Mouse (Mus musculus): ENCODE results near the gene Mbd3l2.
"Not testable (repeated sequence)": the region's sequence is repeated elsewhere in the genome, so short reads cannot be mapped to it uniquely, and the experiment has no call there.

Mbd3l2 gene

DNA sequence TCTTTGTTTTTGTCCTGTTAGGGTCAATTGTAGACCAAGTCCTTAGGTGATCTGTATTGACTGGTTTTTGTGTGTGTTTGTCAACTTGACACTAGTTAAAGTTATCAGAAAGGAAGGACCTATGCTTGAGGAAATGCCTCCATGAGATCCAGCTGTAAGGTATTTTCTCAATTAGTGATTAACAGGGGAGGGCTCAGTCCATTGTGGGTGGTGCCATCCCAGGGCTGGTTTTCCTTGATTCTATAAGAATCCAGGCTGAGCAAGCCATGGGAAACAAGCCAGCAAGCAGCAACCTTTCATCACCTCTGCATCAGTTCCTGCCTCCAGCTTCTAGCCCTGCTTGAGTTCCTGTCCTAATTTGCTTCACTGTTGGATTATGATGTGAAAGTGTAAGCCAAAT is at the start of gene Mbd3l2:
Gene Mbd3l2 (plus strand): TSS at position 301 of the 400 bp plus-strand sequence.
- DNase-seq (ENCODE audit: low read depth): no peak

DNA sequence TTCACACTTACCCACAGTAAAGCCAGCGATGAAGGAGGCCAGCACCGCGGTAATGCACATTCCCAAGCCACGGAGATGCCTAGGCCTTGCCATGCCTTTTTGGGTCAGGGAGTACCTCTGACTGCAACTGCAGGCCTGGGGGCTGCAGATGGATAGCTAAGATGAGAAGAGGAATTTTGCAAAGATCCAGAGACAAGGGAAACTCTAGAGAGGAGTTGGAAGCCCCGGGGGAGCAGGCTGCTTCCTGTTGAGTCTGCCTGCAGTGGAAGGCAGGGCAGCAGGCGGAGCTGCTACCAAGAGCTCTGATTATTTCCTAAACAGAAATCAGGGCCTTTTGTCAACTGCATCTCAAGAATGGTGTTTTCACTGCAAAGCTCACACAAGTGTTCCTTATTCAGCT is 44.7 kb upstream of the Mbd3l2 start:
- peak; percentile 67 for DNase-seq (ENCODE audit: low read depth)

DNA sequence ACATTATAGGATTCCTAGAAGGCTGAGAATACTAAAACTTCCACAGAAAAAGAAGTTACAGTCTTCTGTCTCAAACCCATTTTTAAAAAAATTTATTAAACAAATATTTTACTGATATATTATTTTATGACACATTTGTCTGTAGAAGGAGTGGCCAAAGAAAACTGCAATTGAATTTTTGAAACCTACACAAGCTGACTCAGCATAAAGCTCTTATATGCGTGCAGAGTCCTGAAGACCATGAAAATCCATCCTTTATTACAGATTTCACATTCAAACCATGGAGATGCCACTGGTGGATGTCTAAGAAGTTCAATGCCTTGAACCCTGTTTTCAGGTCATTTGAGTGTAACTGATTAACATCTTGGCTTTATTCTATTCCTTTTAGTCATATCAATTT is 30.8 kb upstream of the Mbd3l2 start:
- no peak for DNase-seq (ENCODE audit: low read depth)

DNA sequence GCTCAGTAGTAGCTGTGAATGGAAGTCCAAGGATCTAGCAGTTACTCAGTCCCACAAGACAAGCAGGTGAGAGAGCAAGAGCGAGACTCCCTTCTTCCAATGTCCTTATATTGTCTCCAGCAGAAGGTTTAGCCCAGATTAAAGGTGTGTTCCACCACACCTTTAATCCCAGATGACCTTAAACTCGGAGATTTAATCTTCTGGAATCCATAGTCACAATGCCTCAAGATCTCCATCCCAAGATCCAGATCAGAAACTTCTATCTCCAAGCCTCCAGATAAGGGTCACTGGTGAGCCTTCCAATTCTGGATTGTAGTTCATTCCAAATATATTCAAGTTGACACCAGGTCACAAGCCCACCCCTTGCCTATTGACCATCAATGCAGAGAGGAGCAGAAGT is 27.6 kb upstream of the Mbd3l2 start, which contains the start of gene Naalad2:
Gene Naalad2 (minus strand): TSS at position 101 of the 400 bp plus-strand sequence.
- not testable (repeated sequence) for DNase-seq (ENCODE audit: low read depth)

DNA sequence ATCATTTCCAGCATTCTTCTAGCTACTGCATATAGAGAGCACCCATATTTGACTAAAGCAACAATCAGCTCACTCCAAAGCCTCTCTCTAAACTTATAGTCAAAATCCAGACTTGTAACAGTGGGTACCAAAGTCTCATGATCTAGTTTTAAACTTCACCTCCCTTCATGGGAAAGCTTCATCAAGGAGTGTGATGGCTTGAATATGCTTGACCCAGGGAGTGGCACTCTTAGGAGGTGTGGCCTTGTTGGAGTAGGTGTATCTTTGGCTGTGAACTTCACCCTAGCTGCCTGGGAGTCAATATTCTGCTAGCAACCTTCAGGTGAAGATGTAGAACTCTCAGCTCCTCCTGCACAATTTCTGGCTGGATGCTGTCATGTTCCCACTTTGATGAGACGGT is 26.3 kb upstream of the Mbd3l2 start, which contains the start of gene Ubtfl1:
Gene Ubtfl1 (plus strand): TSS at position 301 of the 400 bp plus-strand sequence.
- no peak for DNase-seq (ENCODE audit: low read depth)

DNA sequence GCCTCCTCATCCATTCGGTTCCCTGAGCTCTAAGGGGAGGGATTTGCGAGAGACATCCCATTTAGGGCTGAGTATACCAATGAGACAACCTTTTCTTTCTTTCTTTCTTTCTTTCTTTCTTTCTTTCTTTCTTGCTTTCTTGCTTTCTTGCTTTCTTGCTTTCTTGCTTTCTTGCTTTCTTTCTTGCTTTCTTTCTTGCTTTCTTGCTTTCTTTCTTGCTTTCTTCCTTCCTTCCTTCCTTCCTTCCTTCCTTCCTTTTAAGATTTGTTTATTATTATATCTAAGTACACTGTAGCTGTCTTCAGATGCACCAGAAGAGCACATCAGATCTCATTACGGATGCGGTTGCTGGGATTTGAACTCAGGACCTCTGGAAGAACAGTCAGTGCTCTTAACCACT is 18.1 kb upstream of the Mbd3l2 start:
- peak; percentile 52 for DNase-seq (ENCODE audit: low read depth)

DNA sequence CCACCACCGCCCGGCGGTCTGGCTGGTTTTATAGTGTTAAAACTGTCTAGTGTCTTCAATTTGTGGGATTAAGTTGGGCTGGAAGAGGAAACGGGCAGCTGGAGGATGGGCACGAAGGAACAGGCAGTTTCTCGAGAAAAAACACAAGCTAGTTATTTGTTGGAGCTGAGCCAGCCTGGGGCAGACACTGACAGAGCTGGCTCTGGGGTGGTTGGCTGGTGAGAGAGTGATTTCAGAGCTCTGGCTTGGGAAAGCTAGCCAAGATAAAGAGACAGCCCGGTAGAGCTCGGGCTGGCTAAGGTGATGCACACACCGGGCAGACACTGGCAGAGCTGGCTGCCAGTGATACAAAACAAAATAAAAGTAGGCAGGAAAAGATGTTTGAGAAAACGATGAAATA is 1.2 kb downstream of the Mbd3l2 start:
- peak; percentile 22 for DNase-seq (ENCODE audit: low read depth)

DNA sequence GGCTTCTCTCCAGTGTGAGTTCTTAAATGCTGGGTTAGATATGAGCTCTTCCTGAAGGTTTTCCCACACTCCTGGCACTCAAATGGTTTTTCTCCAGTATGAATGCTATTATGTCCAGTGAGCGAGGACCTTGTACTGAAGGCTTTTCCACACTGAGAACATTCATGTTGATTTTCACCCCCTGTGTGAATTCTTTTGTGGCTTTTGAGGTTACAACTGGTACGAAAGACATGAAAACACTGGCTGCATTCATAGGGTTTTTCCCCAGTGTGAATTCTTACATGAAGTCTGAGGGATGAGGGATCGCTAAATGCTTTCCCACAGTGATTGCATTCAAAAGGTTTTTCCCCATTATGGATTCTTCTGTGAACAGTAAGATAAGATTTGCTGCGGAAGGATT is 26.1 kb downstream of the Mbd3l2 start:
- DNase-seq (ENCODE audit: low read depth): no peak

DNA sequence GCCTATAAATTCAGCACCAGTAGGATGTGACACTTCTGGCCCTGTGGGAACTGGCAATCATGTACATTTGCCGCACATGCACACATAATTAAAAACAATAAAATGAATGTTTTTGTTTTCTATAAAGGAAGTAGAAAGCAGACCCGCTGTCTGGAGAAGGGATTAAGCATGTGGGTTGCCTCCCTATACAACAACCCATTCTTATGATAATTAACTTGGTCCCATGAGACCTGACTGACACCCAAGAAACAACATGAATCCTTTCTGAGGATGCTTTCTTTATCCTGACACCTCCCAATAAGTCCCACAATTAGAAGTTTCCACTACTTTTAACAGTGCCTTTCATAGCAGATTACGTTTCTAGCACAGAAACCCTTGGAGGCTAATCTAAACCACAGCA is 36.9 kb downstream of the Mbd3l2 start:
- no peak for DNase-seq (ENCODE audit: low read depth)

DNA sequence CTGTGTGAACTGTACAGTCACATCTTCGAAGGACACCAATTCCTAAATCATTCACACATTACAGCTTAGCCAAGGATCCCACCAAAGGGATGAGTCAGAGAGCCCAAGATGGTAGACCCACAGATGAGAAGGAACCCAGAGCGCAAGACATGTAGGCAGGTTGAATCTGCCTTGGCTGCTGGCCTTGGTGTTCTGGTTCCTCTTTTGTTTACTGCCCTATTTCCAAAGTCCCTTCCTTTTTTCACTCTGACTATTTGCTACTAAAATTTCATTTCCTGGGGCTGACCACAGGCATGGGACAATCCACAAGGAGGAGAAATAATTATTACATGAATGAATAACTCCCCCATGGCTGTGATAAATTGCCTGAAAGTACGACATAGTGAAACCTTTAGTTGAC is 37.6 kb downstream of the Mbd3l2 start:
- DNase-seq (ENCODE audit: low read depth): no peak

DNA sequence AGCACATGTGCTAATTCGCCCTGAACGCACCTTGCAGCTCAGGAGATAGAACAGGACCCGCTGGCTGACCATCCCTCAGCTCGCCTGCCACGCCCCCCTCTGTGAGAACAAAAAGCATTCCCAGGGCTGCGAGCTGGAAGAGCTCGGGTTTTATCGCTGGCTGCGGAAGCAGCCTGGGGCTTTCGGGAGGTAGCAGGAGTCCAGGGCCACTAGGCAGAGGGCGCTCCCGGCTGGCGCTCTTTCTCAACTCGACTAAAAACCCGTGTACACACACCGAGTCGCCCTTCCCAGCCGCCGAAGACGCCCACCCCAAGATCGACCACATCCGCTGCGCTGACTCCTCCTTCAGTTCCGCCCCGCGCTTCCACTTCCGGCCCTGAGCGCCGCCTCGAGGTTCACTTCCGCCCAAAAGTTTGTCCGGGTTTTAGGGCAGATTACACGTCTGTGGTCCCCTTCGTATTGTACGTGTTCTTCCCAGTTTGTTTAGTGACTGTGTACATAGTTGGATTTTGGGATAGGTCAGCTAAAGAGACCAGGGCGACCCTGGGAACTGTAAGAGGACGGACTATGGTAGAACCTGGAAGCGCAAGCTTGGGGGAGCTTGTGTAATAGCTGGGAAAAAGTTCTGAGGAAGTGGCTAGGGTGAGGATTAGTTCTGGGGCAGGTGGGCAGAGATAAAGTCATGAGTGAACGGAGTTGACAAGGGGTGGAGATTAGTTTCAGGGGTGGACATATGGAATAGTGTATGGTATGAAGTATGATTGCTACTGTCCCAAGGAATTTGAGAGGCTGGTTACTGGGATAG is 43.1 kb downstream of the Mbd3l2 start:
- peak; percentile 91 for DNase-seq (ENCODE audit: low read depth)

DNA sequence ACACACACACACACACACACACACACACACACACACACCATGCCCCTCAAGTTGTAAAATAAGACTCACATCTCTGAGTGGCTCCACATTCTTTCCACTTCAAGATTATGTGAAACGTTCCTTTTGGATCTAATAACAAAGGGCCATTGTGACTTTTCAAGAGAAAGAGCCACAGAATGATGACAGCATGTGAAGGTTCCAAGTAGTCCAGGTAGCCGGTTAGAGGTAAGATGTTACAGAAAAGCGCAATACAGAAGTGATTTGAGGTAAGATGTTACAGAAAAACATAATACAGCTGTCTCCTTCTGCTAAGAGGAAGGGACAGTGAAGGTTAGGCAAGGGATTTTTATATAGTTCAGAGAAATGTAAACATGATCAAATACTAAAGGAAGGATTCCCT is 47.7 kb downstream of the Mbd3l2 start, which contains the start of the genes Zfp558 and Mbd3l1:
Gene Zfp558 (minus strand): TSS at position 101 of the 400 bp plus-strand sequence.
Gene Mbd3l1 (plus strand): TSS at position 192 of the 400 bp plus-strand sequence.
- DNase-seq (ENCODE audit: low read depth): no peak
